Mouse (Mus musculus) liver, postnatal 0 days (tissue): ENCODE data around the gene Dvl2.

Experiments used
- CTCF ChIP-seq: sonication (generic); IDR thresholded peaks from 2 replicates; pipeline ENCODE4 v1.5.1; 2016; ENCODE audit warnings: antibody characterized with exemption, low read depth
- EP300 ChIP-seq: IDR thresholded peaks from 2 replicates; pipeline ENCODE4 v1.6.1; 2016; ENCODE audit warnings: antibody characterized with exemption, low read depth, mild to moderate bottlenecking

- no peak for TF ChIP-seq CTCF
- no peak for TF ChIP-seq EP300
These were observed 47.0 kb upstream of the Dvl2 start for GRCm38 (mm10) chr11:69953267-69953915.
